Mouse (Mus musculus): ENCODE data around the gene Tpk1. TPM values are rescaled to one million over a fixed set of nuclear protein-coding genes. Genes with fewer than 3 reads are reported as not detected.
"Not testable (repeated sequence)": the region's sequence is repeated elsewhere in the genome, so short reads cannot be mapped to it uniquely, and the experiment has no call there.

The Tpk1 gene
- total RNA-seq, 1 experiment from 2014 or later, result 11.3 TPM

DNA sequence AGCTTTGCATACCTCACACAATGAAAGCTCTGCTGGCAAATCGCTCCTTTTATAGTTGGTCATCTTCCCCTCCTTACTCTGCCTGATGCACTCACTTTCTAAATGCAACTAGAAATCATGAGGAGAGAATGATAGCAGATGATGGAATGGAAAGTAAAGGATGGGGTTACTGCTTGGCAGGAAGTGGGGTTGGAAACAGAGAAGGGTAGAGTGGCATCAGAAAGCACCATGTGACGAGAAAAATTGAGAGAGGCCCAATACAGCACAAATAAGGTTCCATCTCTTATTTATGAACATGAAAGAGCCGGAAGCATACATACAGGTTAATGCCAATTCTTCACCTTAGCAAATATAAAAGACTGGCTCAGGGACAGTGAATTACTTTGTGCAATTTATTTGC is 133.3 kb downstream of the Tpk1 start:
- ATAC-seq (replicated peaks; ENCODE audit: low read depth, poor library complexity, severe bottlenecking), result no peak

DNA sequence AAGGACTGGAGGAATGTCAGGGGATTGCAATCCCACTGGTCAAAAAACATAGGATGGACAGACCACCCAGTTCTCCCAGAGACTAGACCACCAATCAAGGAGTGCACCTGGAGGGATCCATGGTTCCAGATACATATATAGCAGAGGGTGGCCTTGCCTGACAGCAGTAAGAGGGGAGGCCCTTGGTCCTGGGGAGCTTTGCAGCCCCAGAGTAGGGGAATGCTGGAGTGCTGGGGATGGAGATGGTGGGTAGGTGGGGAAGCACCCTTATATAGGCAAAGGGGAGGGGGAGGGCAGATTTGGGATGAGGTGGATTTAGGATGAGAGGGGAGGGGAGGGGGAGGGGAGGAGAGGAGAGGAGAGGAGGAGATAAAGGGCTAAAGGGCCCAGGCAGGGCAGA is 134.1 kb downstream of the Tpk1 start:
- no peak for ATAC-seq (replicated peaks; ENCODE audit: low read depth, poor library complexity, severe bottlenecking)

- no peak for ATAC-seq (replicated peaks; ENCODE audit: low read depth, poor library complexity, severe bottlenecking)
These were observed 137.1 kb downstream of the Tpk1 start for GRCm38 (mm10) chr6:43528996-43529395.

- ATAC-seq (replicated peaks; ENCODE audit: low read depth, poor library complexity, severe bottlenecking), result no peak
These were observed 141.1 kb downstream of the Tpk1 start for GRCm38 (mm10) chr6:43525028-43525427.

- ATAC-seq (replicated peaks; ENCODE audit: low read depth, poor library complexity, severe bottlenecking), result no peak
These were observed 144.0 kb downstream of the Tpk1 start for GRCm38 (mm10) chr6:43522046-43522445.

GRCm38 (mm10) chr6:43520218-43520617 is 145.9 kb downstream of the Tpk1 start:
- no peak for ATAC-seq (replicated peaks; ENCODE audit: low read depth, poor library complexity, severe bottlenecking)

DNA sequence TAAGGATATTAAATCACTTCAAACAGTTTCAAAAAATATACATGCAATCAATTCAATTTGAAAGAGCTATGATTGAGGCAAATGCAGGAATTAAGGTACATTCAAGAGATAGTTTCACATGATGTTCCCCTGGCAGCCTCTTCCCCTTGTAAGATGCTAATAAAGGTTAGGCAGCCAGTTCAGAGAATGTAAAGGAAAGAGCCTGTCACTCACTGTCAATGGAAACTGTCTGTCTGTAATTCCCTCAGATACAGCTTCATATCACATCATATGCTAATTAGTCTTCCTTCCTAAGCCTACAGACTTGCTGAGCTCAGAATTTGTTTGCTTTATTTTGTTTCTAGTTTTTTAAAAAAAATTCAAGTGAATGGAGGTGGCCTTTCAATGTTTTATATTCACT is 147.7 kb downstream of the Tpk1 start:
- no peak for ATAC-seq (replicated peaks; ENCODE audit: low read depth, poor library complexity, severe bottlenecking)

- ATAC-seq (replicated peaks; ENCODE audit: low read depth, poor library complexity, severe bottlenecking), result no peak
These were observed 148.8 kb downstream of the Tpk1 start for GRCm38 (mm10) chr6:43517316-43517655.

DNA sequence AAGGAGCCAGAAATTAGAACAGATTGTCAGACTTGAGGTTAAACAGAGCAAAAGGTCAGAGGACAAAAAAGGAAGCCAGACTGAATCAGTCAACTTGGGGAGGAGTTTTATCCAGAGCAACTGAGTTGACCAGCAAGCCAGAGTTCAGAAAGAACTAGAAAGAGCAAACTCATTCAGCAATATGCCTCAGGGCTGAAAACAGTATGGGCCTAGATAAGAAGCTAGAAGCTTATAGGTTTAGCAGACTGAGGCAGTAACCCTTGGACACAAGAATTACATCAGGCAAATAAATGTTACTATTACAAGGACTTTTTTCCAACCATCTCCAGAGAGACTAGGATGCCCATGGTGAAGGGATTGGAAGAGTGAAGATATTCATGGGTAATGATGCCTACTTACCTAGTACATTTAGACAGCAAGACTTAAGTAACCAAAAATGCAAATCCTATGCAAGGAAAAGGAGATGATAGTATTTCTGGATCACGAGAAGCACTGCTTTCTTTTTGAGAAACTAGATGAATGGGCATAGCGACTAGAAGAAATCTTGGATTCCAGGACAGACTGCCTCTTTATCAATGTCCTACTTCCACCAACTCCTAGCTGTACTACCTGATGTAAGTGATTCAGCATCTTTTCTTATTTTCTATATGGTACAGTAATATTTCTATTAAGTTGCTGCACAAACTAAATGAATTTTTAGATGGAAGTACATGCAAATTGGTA is 149.3 kb downstream of the Tpk1 start:
- no peak for ATAC-seq (replicated peaks; ENCODE audit: low read depth, poor library complexity, severe bottlenecking)

GRCm38 (mm10) chr6:43506686-43507385 is 159.2 kb downstream of the Tpk1 start:
- ATAC-seq (replicated peaks; ENCODE audit: low read depth, poor library complexity, severe bottlenecking), result not testable (repeated sequence)

DNA sequence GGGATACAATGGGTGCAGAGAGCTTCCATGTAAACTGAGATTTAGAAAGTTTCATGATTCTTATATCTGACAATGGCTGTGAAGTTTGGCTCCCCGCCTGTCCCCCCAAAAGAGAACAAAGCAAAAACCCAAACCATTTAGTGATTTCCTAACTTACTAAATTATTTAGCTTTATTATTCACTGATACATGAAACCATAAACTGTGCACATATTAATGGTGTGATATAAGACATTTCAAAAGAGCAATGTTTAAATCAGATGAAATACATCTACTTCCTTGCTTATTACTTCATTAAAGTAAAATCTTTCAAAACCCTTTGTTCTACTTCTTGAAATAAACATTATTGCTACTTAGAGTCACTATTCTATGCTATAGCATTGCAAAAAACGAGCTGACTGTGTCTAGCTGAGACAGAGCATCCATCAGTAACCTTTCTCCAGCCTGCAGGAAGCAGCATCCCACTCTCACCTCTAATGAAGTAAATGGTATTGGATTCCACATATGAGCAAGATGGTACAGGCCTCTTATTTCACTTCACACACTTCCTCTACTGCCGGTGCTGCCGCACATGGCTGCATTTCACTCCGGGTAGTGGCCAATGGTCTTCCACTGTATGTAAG is 161.4 kb downstream of the Tpk1 start:
- no peak for ATAC-seq (replicated peaks; ENCODE audit: low read depth, poor library complexity, severe bottlenecking)

DNA sequence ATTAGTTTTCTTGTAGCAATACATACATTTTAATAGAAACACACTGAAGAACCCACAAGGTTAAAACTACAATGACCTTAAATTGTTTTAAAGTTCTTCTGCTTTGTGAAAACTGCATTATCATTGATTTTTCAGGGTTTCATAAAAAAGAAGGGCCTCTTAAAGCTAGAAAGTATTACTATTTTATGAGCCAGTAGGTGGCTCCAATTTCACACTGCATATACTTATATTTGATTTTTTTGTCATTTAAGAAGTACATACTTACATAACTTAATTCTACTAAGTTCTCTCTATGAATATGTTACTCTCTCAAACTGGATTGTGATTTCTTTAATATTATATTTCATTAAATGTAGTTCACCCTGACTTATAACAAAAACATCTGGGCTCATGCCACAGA is 173.7 kb downstream of the Tpk1 start:
- ATAC-seq (replicated peaks; ENCODE audit: low read depth, poor library complexity, severe bottlenecking), result no peak

DNA sequence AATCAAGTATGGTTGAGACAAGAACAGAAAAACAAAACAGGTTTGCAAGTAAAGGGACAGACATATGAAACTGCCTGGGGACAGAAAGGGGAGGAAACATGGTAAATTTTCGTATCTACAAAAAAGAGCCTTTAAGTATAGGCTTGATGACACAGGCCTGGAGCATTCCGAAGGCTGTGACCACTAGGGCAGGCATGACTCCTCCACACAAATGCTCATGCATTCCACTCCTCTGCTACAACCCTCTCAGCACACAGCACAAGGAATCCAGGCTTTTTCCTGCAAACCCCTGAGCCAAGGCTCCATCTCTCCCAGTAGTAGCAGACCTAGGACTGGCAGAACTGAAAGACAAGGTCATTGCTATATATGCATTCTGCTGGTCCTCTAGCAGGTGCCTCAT is 179.4 kb downstream of the Tpk1 start:
- no peak for ATAC-seq (replicated peaks; ENCODE audit: low read depth, poor library complexity, severe bottlenecking)

DNA sequence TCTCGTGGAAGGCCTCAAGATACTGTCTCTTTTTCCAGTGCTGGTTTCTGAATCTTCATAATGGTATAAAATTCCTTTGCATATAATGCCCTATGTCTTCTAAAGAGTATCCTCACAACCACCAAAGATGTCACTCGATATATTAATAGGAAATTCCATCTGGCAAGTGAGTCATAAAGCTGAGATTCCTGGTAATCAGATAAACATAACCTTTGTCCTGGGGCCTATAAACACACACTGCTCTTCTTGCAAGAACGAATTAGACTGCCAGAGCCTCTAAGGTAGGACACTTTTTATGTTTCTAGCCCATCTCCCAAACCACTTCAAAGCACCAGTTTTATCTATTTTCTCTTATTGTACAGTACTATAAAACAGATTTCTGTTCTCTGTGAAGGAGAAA is 185.4 kb downstream of the Tpk1 start:
- no peak for ATAC-seq (replicated peaks; ENCODE audit: low read depth, poor library complexity, severe bottlenecking)

DNA sequence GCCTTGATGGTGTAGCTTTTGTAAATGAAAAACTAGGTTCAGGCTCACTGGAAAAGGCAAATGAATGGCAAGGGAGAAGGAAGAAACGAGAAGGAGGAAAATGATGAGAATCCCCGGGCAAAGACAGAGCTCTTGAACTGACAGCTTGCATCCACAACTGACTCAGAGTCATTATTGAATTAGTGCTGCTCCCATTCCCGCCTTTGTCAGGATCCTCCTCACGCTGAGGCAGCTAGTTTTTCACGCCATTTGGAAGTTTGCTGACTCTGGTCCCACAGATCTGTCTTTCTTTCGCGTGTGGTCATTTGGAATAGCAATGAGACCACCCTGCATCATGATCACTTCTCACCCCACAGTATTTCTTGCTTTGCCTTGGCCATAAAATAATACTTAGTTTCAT is 187.3 kb downstream of the Tpk1 start:
- ATAC-seq (replicated peaks; ENCODE audit: low read depth, poor library complexity, severe bottlenecking), result no peak

- ATAC-seq (replicated peaks; ENCODE audit: low read depth, poor library complexity, severe bottlenecking), result no peak
These were observed 189.7 kb downstream of the Tpk1 start for GRCm38 (mm10) chr6:43476406-43476805.

DNA sequence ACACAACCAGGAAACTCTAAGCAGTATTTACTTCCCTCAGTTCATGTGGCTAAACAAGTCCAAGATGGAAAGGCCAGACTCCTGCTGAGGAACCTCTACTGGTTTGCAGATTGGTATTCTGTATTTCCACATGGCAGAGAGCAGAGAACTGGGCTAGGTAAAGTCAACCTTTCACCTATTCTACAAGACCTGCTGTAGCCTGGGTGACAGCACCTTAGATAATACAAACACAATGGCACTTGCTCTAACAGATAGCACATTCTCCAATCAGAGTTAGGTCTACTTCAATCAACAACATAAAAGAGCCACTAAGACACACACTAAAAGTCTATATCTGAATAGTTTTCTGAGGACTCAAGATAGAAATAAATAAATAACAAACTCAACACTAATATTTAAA is 190.2 kb downstream of the Tpk1 start:
- no peak for ATAC-seq (replicated peaks; ENCODE audit: low read depth, poor library complexity, severe bottlenecking)

- no peak for ATAC-seq (replicated peaks; ENCODE audit: low read depth, poor library complexity, severe bottlenecking)
These were observed 194.5 kb downstream of the Tpk1 start for GRCm38 (mm10) chr6:43471556-43471955.

GRCm38 (mm10) chr6:43468821-43469594 is 197.1 kb downstream of the Tpk1 start:
- ATAC-seq (replicated peaks; ENCODE audit: low read depth, poor library complexity, severe bottlenecking), result no peak

GRCm38 (mm10) chr6:43462849-43463369 is 203.2 kb downstream of the Tpk1 start:
- no peak for ATAC-seq (replicated peaks; ENCODE audit: low read depth, poor library complexity, severe bottlenecking)

Data from common myeloid progenitor, adult 5-6 weeks (primary cell).